Mouse (Mus musculus): ENCODE results near the gene Chmp6. TPM values are rescaled to one million over a fixed set of nuclear protein-coding genes. Genes with fewer than 3 reads are reported as not detected.

The Chmp6 gene
- polyA plus RNA-seq, 1 experiment from 2014 or later, result 82.0 TPM

GRCm38 (mm10) chr11:119954233-119954632 is 41.0 kb downstream of the Chmp6 start:
- H3K4me2 ChIP-seq (ENCODE audit: low read depth, low read length), result no peak overlapping the region
- H3K4me3 ChIP-seq (replicated peaks; ENCODE audit: low read length), result no peak overlapping the region
- 35% methylated on average over 4 of the region's 4 CpGs for WGBS
- ATAC-seq (ENCODE audit: insufficient read depth, low FRiP score), result no peak
- no peak overlapping the region for H3K9ac ChIP-seq (ENCODE audit: low read length)
- H3K27ac ChIP-seq (ENCODE audit: low read length), result peak overlapping the region; percentile 57; the same call in 1 of the 2 replicates
- H3K27me3 ChIP-seq (ENCODE audit: control insufficient read depth, insufficient read depth, low read length), result no peaks in the 10 kb centered on the region
- H3K36me3 ChIP-seq (ENCODE audit: control insufficient read depth, insufficient read depth, low read length), result no peaks in the 10 kb centered on the region
- H3K9me3 ChIP-seq (replicated peaks; ENCODE audit: control insufficient read depth, low read length), result no peaks in the 10 kb centered on the region
- peaks cover 47% of the 10 kb centered on the region for H3K4me1 ChIP-seq (ENCODE audit: control insufficient read depth, insufficient read depth, low read length)

DNA sequence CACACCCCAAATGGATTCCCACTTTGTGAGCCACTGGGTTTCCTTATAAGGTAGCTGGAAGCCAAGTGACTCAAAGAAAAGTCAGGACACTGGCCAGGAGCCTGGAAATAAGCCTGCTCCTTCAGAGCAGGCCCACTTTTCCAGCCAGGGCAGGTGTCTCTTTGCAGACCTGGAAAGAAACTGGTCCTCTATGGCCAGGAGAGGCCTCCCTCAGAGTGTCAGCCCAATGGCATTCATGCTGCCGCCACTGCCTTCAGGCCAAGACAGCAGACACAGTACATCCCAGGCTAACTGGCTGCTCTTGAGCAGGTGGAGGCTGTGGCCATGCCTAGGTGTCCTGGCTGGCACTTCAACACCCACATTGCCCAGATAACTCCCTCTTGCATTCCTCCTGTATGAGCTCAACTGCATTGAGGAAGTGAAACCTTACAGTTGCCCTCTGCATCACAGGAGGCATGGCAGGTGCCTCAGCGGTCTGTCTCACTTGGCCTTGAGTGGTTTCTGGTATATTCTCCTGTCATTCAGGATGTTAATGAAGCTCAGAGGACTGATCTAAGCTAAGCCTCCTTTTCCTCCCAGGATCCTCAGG is 41.6 kb downstream of the Chmp6 start:
- no peak for ATAC-seq (ENCODE audit: insufficient read depth, low FRiP score)

DNA sequence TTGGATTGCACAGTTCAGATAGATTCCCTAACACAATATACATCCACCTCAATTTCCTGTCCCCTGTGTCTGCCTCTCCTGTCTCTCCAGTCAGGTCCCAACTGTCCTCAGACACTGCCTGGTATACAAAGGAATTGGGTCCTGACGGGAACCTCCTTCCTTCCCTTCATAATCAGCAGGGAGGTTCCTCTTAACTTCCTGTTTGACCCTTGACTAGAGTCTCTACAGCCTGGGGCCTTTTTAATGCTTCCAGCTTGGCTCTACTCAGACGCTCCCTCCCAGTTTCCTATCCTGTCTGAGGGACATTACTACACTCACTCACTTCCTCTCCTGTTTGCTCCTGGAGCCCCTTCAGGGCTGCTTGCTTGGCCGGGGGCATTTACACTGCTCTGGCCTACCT is 42.2 kb downstream of the Chmp6 start:
- Histone ChIP-seq H3K27me3 (ENCODE audit: control insufficient read depth, insufficient read depth, low read length) (no peaks in the 10 kb centered on the region), H3K9me3 (replicated peaks; ENCODE audit: control insufficient read depth, low read length) (no peaks in the 10 kb centered on the region), H3K4me3 (replicated peaks; ENCODE audit: low read length) (no peak overlapping the region), H3K4me1 (ENCODE audit: control insufficient read depth, insufficient read depth, low read length) (peaks cover 47% of the 10 kb centered on the region), H3K4me2 (ENCODE audit: low read depth, low read length) (no peak overlapping the region), H3K9ac (ENCODE audit: low read length) (peak overlapping the region; percentile 36; the same call in 1 of the 2 replicates), H3K27ac (ENCODE audit: low read length) (peak overlapping the region; percentile 57), H3K36me3 (ENCODE audit: control insufficient read depth, insufficient read depth, low read length) (no peaks in the 10 kb centered on the region)
- ATAC-seq (ENCODE audit: insufficient read depth, low FRiP score), result no peak
- 48% methylated on average over 3 of the region's 3 CpGs for WGBS

More for the DNA sequence above, 41.6 kb downstream of the Chmp6 start:
- no peaks in the 10 kb centered on the region for H3K9me3 ChIP-seq (replicated peaks; ENCODE audit: control insufficient read depth, low read length)
- H3K4me3 ChIP-seq (replicated peaks; ENCODE audit: low read length), result no peak overlapping the region
- H3K36me3 ChIP-seq (ENCODE audit: control insufficient read depth, insufficient read depth, low read length), result no peaks in the 10 kb centered on the region
- H3K4me2 ChIP-seq (ENCODE audit: low read depth, low read length), result no peak overlapping the region
- peaks cover 47% of the 10 kb centered on the region for H3K4me1 ChIP-seq (ENCODE audit: control insufficient read depth, insufficient read depth, low read length)
- WGBS, result 61% methylated on average over 2 of the region's 2 CpGs
- no peak overlapping the region for H3K9ac ChIP-seq (ENCODE audit: low read length)
- H3K27ac ChIP-seq (ENCODE audit: low read length), result peak overlapping the region; percentile 57
- H3K27me3 ChIP-seq (ENCODE audit: control insufficient read depth, insufficient read depth, low read length), result no peaks in the 10 kb centered on the region

DNA sequence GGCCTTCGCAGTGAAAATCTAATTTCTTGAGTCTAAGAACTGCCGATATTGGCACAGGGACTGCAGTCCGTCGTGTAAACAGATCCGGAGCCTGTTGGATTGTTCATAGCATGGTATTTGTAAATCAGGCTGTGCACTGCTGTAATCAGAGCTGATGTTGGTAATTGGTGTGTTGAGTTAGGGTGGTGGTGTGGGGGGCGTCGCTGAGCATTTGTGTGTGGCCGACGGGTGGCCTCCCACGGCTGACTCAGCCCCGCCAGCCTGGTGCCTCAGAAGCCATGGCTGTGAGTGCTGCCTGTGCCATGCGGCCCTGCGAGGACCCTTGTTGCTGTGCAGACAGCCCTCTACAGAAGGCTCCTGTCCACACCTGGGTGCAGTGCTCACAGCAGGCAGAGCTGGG is 43.3 kb downstream of the Chmp6 start:
- WGBS, result 79% methylated on average over 13 of the region's 13 CpGs
- no peak for ATAC-seq (ENCODE audit: insufficient read depth, low FRiP score)
- Histone ChIP-seq H3K9ac (ENCODE audit: low read length) (no peak overlapping the region), H3K9me3 (replicated peaks; ENCODE audit: control insufficient read depth, low read length) (no peaks in the 10 kb centered on the region), H3K4me1 (ENCODE audit: control insufficient read depth, insufficient read depth, low read length) (peaks cover 46% of the 10 kb centered on the region), H3K27me3 (ENCODE audit: control insufficient read depth, insufficient read depth, low read length) (no peaks in the 10 kb centered on the region), H3K27ac (ENCODE audit: low read length) (no peak overlapping the region), H3K36me3 (ENCODE audit: control insufficient read depth, insufficient read depth, low read length) (no peaks in the 10 kb centered on the region), H3K4me2 (ENCODE audit: low read depth, low read length) (no peak overlapping the region), H3K4me3 (replicated peaks; ENCODE audit: low read length) (no peak overlapping the region)

GRCm38 (mm10) chr11:119958856-119959255 is 45.6 kb downstream of the Chmp6 start:
- Histone ChIP-seq H3K4me3 (replicated peaks; ENCODE audit: low read length) (no peak overlapping the region), H3K27ac (ENCODE audit: low read length) (no peak overlapping the region), H3K27me3 (ENCODE audit: control insufficient read depth, insufficient read depth, low read length) (no peaks in the 10 kb centered on the region), H3K9ac (ENCODE audit: low read length) (no peak overlapping the region), H3K4me2 (ENCODE audit: low read depth, low read length) (no peak overlapping the region), H3K36me3 (ENCODE audit: control insufficient read depth, insufficient read depth, low read length) (no peaks in the 10 kb centered on the region), H3K9me3 (replicated peaks; ENCODE audit: control insufficient read depth, low read length) (no peaks in the 10 kb centered on the region), H3K4me1 (ENCODE audit: control insufficient read depth, insufficient read depth, low read length) (peaks cover 26% of the 10 kb centered on the region)
- WGBS, result 83% methylated on average over 7 of the region's 7 CpGs
- ATAC-seq (ENCODE audit: insufficient read depth, low FRiP score), result no peak

DNA sequence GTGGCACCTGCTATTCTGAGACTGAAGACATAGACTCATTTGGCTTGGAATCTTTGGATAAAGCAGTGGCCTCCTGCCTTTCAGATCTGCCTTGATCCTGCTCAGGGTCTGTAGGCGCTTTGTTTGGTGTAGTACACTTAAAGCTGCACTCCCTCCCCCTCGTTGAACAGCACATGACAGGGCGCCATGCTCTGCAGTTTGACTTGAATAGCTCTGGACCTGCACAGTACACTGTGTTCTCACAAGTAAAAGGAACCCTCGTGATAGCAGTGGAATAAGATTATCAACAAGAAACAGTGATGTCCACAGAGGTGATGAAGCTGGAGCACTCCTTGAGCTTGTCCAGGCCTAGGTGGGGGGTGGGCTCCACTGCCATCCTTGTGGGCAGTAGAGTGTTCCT is 46.5 kb downstream of the Chmp6 start:
- Histone ChIP-seq H3K4me2 (ENCODE audit: low read depth, low read length) (no peak overlapping the region), H3K9ac (ENCODE audit: low read length) (no peak overlapping the region), H3K4me1 (ENCODE audit: control insufficient read depth, insufficient read depth, low read length) (peaks cover 17% of the 10 kb centered on the region), H3K27me3 (ENCODE audit: control insufficient read depth, insufficient read depth, low read length) (no peaks in the 10 kb centered on the region), H3K9me3 (replicated peaks; ENCODE audit: control insufficient read depth, low read length) (no peaks in the 10 kb centered on the region), H3K4me3 (replicated peaks; ENCODE audit: low read length) (no peak overlapping the region), H3K27ac (ENCODE audit: low read length) (no peak overlapping the region), H3K36me3 (ENCODE audit: control insufficient read depth, insufficient read depth, low read length) (no peaks in the 10 kb centered on the region)
- 80% methylated on average over 4 of the region's 4 CpGs for WGBS
- no peak for ATAC-seq (ENCODE audit: insufficient read depth, low FRiP score)

DNA sequence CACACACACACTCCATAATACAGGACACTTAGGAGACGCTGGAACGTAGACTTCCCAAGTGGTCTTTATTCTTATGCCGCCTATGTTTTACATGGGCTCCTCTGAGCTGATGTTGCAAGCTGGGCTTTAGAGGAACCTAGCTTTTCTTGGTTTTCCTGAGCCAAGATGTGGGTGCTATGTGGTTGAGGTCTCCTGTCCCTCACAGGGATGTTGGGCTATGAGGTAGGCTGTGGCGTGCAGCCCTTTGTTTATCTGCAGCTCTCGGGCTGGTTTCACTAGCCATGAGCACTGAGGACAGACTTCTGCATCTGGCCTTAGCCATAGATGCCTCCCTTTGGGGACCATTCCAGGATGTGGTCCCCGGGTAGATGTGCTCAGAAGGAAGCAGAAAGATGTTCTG is 47.4 kb downstream of the Chmp6 start:
- H3K27me3 ChIP-seq (ENCODE audit: control insufficient read depth, insufficient read depth, low read length), result no peaks in the 10 kb centered on the region
- no peak overlapping the region for H3K4me2 ChIP-seq (ENCODE audit: low read depth, low read length)
- no peaks in the 10 kb centered on the region for H3K36me3 ChIP-seq (ENCODE audit: control insufficient read depth, insufficient read depth, low read length)
- H3K4me1 ChIP-seq (ENCODE audit: control insufficient read depth, insufficient read depth, low read length), result peaks cover 8% of the 10 kb centered on the region
- H3K27ac ChIP-seq (ENCODE audit: low read length), result no peak overlapping the region
- no peak for ATAC-seq (ENCODE audit: insufficient read depth, low FRiP score)
- 83% methylated on average over 6 of the region's 6 CpGs for WGBS
- H3K4me3 ChIP-seq (replicated peaks; ENCODE audit: low read length), result no peak overlapping the region
- H3K9me3 ChIP-seq (replicated peaks; ENCODE audit: control insufficient read depth, low read length), result no peaks in the 10 kb centered on the region
- H3K9ac ChIP-seq (ENCODE audit: low read length), result no peak overlapping the region

GRCm38 (mm10) chr11:119961511-119961910 is 48.3 kb downstream of the Chmp6 start:
- no peak overlapping the region for H3K4me3 ChIP-seq (replicated peaks; ENCODE audit: low read length)
- H3K4me1 ChIP-seq (ENCODE audit: control insufficient read depth, insufficient read depth, low read length), result 0 out of 2 replicates have a peak, but pooled peaks cover under 1% of the 10 kb centered on the region
- H3K9me3 ChIP-seq (replicated peaks; ENCODE audit: control insufficient read depth, low read length), result no peaks in the 10 kb centered on the region
- H3K4me2 ChIP-seq (ENCODE audit: low read depth, low read length), result no peak overlapping the region
- no peak overlapping the region for H3K9ac ChIP-seq (ENCODE audit: low read length)
- no peaks in the 10 kb centered on the region for H3K36me3 ChIP-seq (ENCODE audit: control insufficient read depth, insufficient read depth, low read length)
- ATAC-seq (ENCODE audit: insufficient read depth, low FRiP score), result no peak
- no peaks in the 10 kb centered on the region for H3K27me3 ChIP-seq (ENCODE audit: control insufficient read depth, insufficient read depth, low read length)
- H3K27ac ChIP-seq (ENCODE audit: low read length), result no peak overlapping the region
- 68% methylated on average over 3 of the region's 3 CpGs for WGBS

DNA sequence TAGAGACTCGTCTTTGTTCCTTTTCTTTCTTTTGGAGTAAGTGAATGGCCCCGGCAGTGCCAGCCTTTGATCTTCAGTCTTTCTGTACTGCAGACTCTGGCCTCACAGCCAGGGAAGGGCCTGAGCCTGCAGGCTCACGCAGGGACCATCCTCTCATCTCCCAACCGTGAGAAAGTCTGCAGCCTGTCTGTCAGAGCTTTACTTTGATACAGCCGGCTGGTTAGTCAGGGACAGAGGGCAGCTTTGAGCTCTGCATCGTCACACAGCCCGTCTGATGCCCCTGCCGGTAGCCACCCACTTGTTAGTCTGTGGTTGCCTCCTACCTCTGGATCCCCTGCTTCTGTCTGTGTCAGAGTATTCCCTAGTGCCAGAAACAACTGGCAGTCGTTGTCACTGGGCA is 51.8 kb downstream of the Chmp6 start:
- ATAC-seq (ENCODE audit: insufficient read depth, low FRiP score), result no peak
- Histone ChIP-seq H3K9ac (ENCODE audit: low read length) (no peak overlapping the region), H3K4me3 (replicated peaks; ENCODE audit: low read length) (no peak overlapping the region), H3K36me3 (ENCODE audit: control insufficient read depth, insufficient read depth, low read length) (no peaks in the 10 kb centered on the region), H3K4me2 (ENCODE audit: low read depth, low read length) (no peak overlapping the region), H3K4me1 (ENCODE audit: control insufficient read depth, insufficient read depth, low read length) (no peaks in the 10 kb centered on the region), H3K27me3 (ENCODE audit: control insufficient read depth, insufficient read depth, low read length) (no peaks in the 10 kb centered on the region), H3K27ac (ENCODE audit: low read length) (no peak overlapping the region), H3K9me3 (replicated peaks; ENCODE audit: control insufficient read depth, low read length) (no peaks in the 10 kb centered on the region)
- WGBS, result 38% methylated on average over 9 of the region's 9 CpGs
